Mouse (Mus musculus) intestine, embryonic 16.5 days (tissue): ENCODE results near the gene Slc38a8. TPM values are rescaled to one million over a fixed set of nuclear protein-coding genes. Genes with fewer than 3 reads are reported as not detected.
A peak's percentile ranks its signal among the peaks of the same experiment; 100 is the strongest.

Source experiments
- ATAC-seq: fragments of 200-750 bp; cut with Nextera tagmentation; 2 replicates; pipeline ENCODE4 v1.8.0; 2017; ENCODE audit warnings: moderate TSS enrichment, moderate library complexity
- H3K27ac ChIP-seq: fragments of 300-500 bp; sonication (generic); 2 replicates; pipeline ENCODE4 v1.5.1; 2014; ENCODE audit warnings: mild to moderate bottlenecking, low read length
- H3K27me3 ChIP-seq: fragments of 300-500 bp; sonication (generic); replicated peaks from 2 replicates; pipeline ENCODE4 v1.6.1; 2014; ENCODE audit warnings: low read length, control low read depth, mixed read lengths; ENCODE audit not compliant: control insufficient read depth, insufficient read depth
- H3K36me3 ChIP-seq: fragments of 300-500 bp; sonication (generic); 2 replicates; pipeline ENCODE4 v1.6.1; 2014; ENCODE audit warnings: low read length, control low read depth; ENCODE audit not compliant: control insufficient read depth, insufficient read depth
- H3K4me1 ChIP-seq: fragments of 300-500 bp; sonication (generic); 2 replicates; pipeline ENCODE4 v1.6.1; 2014; ENCODE audit warnings: low read length, control low read depth, mixed read lengths; ENCODE audit not compliant: control insufficient read depth, insufficient read depth
- H3K4me2 ChIP-seq: fragments of 300-500 bp; sonication (generic); 2 replicates; pipeline ENCODE4 v1.6.1; 2014; ENCODE audit warnings: low read depth, low read length, control low read depth
- H3K4me3 ChIP-seq: fragments of 300-500 bp; sonication (generic); 2 replicates; pipeline ENCODE4 v1.5.1; 2014; ENCODE audit warnings: mild to moderate bottlenecking, low read length
- H3K9ac ChIP-seq: fragments of 300-500 bp; sonication (generic); 2 replicates; pipeline ENCODE4 v1.6.1; 2014; ENCODE audit warnings: low read depth, low read length
- H3K9me3 ChIP-seq: fragments of 300-500 bp; sonication (generic); 2 replicates; pipeline ENCODE4 v1.6.1; 2016; ENCODE audit warnings: low read length, control low read depth; ENCODE audit not compliant: control insufficient read depth
- WGBS: fragments of 180-500 bp; shearing (Covaris S2); extraction: QIAGEN DNeasy Blood & Tissue Kit; methylation state at CpG from one replicate; pipeline ENCODE4 v1.1.7; 2014; 5-methylcytosine and 5-hydroxymethylcytosine counted together
- polyA plus RNA-seq: library from polyadenylated mRNA; unstranded; fragments of >200 nt; fragmentation: Nextera tagmentation; extraction: Ambion mirVana; gene quantifications from 2 replicates; pipeline ENCODE4 v1.2.1, GENCODE M21; 2015

The Slc38a8 gene
- polyA plus RNA-seq, 1 experiment from 2014 or later: 0.06 TPM

DNA sequence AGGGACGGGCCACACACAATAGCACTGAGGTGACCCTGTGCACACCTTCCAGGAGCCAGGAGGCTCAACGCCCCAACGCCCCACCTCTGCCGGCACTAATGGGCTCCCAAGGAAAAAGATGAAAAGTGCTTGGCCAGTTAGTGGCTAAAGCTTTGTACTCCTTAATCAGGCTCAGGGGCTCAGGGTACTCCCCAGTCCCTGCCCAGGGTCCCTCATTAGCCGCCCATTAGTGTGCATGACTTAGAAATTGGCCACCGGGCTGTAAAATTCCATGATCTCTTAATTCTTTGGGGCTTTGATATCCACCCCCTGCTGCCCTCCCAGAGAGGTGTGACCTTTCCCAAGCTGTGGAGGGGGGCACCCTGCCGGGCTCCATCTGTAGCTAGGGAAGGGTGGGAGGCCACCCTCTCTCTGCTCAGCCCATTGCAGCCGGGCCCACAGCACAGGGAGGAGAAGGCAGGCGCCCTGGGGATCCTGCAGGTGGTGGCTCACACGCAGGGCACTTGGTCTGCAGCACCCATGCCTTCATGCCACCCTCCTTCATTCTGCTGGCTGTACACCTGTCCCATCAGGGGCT, 1.8 kb upstream of the Slc38a8 start:
- no peaks in the 10 kb centered on the region; the same call in 1 of the 2 replicates for H3K27me3 ChIP-seq
- H3K36me3 ChIP-seq: 0 out of 2 replicates have a peak, but pooled peaks cover 2% of the 10 kb centered on the region
- no peak overlapping the region for H3K27ac ChIP-seq
- H3K9me3 ChIP-seq: no peaks in the 10 kb centered on the region
- no peak overlapping the region for H3K4me3 ChIP-seq
- WGBS: 40% methylated on average over 10 of the region's 10 CpGs
- H3K4me1 ChIP-seq: no peaks in the 10 kb centered on the region
- ATAC-seq: no peak
- H3K4me2 ChIP-seq: no peak overlapping the region
- no peak overlapping the region for H3K9ac ChIP-seq

DNA sequence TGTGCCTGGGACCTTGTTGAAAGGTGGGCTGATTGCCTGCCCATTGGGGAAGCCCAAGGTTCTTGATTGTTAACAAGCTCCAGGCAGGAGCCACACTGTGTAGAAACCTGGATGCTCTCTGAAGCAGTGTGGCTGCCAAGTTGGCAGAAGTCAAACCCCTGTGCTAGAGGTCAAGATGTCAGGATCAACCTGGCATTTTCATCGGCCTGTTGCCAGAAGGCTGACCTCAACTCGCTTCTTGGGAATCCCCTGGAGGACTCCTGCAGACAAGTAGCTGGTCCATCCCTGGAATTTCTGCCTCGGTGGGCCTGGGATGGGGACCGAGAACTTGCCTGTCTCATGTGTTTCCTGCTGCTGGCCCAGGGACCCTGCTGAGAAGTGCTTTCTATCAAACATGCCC, 613 bp upstream of the Slc38a8 start:
- ATAC-seq: no peak
- Histone ChIP-seq H3K4me2 (no peak overlapping the region), H3K4me1 (no peaks in the 10 kb centered on the region), H3K9ac (no peak overlapping the region), H3K9me3 (no peaks in the 10 kb centered on the region), H3K27me3 (no peaks in the 10 kb centered on the region; the same call in 1 of the 2 replicates), H3K36me3 (no peaks in the 10 kb centered on the region), H3K27ac (no peak overlapping the region), H3K4me3 (no peak overlapping the region)
- WGBS: 43% methylated on average over 4 of the region's 4 CpGs

DNA sequence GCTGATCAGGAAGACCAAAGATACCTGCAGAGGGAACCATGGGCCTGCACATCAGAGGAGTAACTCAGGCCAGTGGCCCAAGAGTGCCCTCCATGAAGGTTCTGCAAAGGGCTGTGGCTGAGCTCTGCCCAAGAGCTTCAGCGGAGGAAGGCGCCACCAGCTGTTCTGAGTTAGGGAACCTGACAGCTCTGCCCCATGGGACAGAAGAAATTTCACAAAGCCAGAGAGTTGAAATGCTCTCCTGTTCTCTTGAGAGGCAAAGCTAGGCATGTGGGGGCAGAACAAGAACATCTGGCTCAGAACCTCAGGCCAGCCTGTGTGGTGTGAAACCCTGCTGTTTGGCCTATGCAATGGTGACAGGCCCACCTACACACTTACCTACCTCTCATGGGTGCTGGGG, 1.7 kb downstream of the Slc38a8 start:
- H3K4me3 ChIP-seq: no peak overlapping the region
- no peak overlapping the region for H3K9ac ChIP-seq
- H3K4me2 ChIP-seq: no peak overlapping the region
- 94% methylated on average over 2 of the region's 2 CpGs for WGBS
- H3K27me3 ChIP-seq: no peaks in the 10 kb centered on the region; the same call in 1 of the 2 replicates
- H3K4me1 ChIP-seq: no peaks in the 10 kb centered on the region
- no peaks in the 10 kb centered on the region for H3K9me3 ChIP-seq
- H3K27ac ChIP-seq: no peak overlapping the region
- ATAC-seq: no peak
- H3K36me3 ChIP-seq: no peaks in the 10 kb centered on the region

DNA sequence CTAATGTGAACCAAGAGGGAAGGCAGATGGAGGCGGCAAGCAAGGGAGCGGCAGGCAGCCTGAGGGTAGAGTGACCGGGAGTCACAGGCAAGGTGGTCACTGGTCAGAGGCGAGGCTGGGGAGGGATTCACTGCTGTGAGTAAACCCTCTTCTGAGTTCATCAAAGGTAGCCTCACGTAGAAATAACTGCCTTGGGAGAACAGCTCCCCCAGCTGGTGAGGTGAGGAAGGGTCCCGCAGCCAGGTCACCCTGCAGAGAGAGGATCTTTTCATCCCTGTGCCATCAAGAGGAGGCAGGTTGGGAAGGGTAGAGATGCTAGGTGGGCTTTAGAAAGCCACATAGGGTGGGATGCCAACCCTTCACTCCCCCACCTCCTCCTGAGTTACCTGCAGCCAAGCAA, 4.7 kb downstream of the Slc38a8 start:
- Histone ChIP-seq H3K4me1 (no peaks in the 10 kb centered on the region), H3K36me3 (no peaks in the 10 kb centered on the region), H3K4me2 (no peak overlapping the region), H3K9ac (no peak overlapping the region), H3K27ac (no peak overlapping the region), H3K4me3 (no peak overlapping the region), H3K9me3 (no peaks in the 10 kb centered on the region), H3K27me3 (no peaks in the 10 kb centered on the region)
- 22% methylated on average over 6 of the region's 6 CpGs for WGBS
- ATAC-seq: 0 out of 2 replicates have a peak, but pooled peaks have one; percentile 36

DNA sequence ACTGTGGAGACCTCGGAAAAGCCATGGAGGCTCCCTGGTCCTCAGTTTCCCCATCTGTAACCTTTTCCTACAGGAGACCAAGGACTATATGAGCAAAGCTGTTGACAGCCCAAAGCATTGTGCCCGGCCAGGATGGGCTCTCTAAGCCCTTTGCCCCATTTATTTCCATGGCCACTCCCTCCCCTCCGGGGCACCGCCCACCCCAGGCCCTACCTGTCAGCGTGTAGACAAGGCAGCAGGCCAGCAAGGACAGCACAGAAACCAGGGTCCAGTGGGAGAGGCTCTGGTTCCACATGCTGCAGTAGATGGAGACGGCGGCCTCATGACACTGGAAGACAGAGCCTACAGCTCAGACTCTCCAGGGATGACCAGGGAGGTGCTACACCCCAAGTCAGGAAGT, 14.4 kb downstream of the Slc38a8 start:
- Histone ChIP-seq H3K4me2 (no peak overlapping the region), H3K4me3 (no peak overlapping the region), H3K27ac (no peak overlapping the region), H3K9me3 (no peaks in the 10 kb centered on the region), H3K9ac (no peak overlapping the region), H3K4me1 (peaks cover 16% of the 10 kb centered on the region; the same call in 1 of the 2 replicates), H3K36me3 (no peaks in the 10 kb centered on the region), H3K27me3 (no peaks in the 10 kb centered on the region)
- 0 out of 2 replicates have a peak, but pooled peaks have one; percentile 14 for ATAC-seq
- 57% methylated on average over 7 of the region's 7 CpGs for WGBS

DNA sequence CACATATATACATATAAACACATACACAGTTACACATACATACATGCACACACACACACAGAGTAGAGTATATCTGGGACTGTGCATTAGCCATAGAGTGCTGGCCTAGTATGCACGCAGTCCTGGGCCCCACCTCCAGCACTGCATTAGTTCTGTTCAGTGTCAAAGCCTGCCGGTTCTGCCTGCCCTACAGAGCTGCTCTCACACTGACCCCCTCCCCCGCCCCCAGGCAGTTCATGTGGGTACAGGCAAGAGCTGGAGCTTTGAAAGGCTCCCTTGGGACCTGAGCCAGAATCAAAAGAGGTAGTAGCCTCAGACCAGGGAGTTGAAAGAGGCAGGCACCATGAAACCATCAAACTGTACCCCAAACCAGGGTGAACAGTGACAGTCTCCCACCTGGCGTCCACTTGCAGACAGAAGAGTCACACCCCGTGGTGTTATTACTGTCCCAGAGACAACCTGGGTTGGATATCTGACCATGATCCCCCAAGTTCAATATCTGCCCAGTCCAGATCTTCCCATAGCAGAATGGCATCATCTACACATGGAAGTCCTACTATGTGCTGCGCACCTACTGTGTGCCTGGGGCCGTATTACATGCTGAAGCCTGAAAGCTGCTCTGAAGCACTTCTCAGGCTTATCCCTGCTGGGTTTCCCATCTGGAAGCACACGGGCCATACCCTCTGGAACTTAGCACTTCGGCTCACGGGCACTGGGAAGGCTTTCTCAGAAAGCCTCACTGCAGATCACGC, 17.2 kb downstream of the Slc38a8 start:
- WGBS: 77% methylated on average over 11 of the region's 11 CpGs
- H3K4me3 ChIP-seq: no peak overlapping the region
- no peaks in the 10 kb centered on the region for H3K36me3 ChIP-seq
- H3K4me2 ChIP-seq: no peak overlapping the region
- no peak overlapping the region for H3K27ac ChIP-seq
- H3K27me3 ChIP-seq: no peaks in the 10 kb centered on the region
- no peaks in the 10 kb centered on the region for H3K9me3 ChIP-seq
- H3K9ac ChIP-seq: no peak overlapping the region
- no peak for ATAC-seq
- H3K4me1 ChIP-seq: peaks cover 2% of the 10 kb centered on the region; the same call in 1 of the 2 replicates

DNA sequence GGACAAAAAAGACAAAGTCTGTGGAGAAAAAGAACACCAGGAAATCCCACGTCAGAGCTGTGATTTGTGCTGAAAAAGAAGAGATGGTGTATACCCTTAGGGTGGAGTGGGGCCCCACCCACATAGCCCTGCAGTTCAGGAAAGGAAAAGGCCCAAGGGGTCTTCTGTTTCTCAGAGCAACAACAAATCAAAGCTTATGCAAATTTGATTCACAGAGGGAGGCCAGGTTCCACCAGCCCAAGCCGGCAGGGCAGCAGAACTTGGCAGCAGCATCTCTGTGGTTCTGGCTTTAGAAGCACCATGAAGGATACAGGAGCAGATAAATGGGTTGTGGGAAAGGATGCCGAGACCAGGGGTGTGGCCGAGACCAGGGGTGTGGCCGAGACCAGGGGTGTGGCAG, 22.8 kb downstream of the Slc38a8 start:
- Histone ChIP-seq H3K27ac (no peak overlapping the region), H3K27me3 (no peaks in the 10 kb centered on the region)
- ATAC-seq: no peak

DNA sequence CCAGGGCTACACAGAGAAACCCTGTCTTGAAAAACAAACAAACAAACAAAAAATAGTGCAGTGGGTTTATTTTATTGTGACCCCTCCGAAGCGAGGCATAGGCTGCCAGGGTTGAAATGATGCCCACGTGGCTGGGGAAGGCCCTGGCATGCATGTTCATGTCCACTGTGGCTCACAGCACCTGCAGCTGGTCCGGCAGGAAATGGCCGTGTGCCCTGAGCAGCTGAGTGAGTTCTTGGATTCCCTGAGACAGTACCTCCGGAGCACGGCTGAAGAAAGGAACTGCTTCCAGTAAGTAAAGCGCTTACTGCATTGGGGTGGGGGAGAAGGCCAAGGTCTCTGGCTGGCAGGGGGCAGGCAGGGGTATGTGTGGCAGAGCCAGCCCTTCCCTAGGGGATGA, 33.4 kb downstream of the Slc38a8 start:
- Histone ChIP-seq H3K4me2 (no peak overlapping the region), H3K36me3 (no peaks in the 10 kb centered on the region), H3K27ac (no peak overlapping the region), H3K4me1 (peaks cover 9% of the 10 kb centered on the region; the same call in 1 of the 2 replicates), H3K9me3 (no peaks in the 10 kb centered on the region), H3K9ac (no peak overlapping the region), H3K27me3 (0 out of 2 replicates have a peak, but pooled peaks cover 6% of the 10 kb centered on the region), H3K4me3 (no peak overlapping the region)
- ATAC-seq: no peak
- 89% methylated on average over 8 of the region's 8 CpGs for WGBS

More for the DNA sequence above, 22.8 kb downstream of the Slc38a8 start:
- Histone ChIP-seq H3K9me3 (no peaks in the 10 kb centered on the region), H3K4me3 (no peak overlapping the region), H3K9ac (no peak overlapping the region), H3K4me2 (no peak overlapping the region), H3K4me1 (no peaks in the 10 kb centered on the region), H3K36me3 (no peaks in the 10 kb centered on the region)
- 33% methylated on average over 5 of the region's 5 CpGs for WGBS

DNA sequence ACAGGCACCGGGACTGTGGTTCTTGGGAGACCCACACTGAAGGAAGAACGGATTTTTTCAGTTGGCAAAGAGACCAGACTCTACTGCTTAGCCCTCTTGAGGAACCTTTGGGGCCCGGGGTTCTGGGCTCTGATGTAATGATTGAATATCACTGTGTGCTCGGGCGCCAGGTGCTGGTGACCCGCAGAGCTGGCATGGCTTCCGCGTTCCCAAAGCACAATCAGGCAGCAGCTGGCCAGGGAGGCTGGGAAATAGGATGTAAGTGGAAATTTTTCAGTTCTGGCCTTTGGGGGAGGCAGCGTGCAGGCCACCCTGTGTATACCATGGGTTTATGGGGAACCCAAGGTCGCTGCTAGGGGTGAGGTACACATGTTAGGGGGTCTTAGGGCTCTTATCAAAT, 34.7 kb downstream of the Slc38a8 start:
- no peak for ATAC-seq
- H3K36me3 ChIP-seq: no peaks in the 10 kb centered on the region
- H3K4me2 ChIP-seq: no peak overlapping the region
- H3K27me3 ChIP-seq: 0 out of 2 replicates have a peak, but pooled peaks cover 6% of the 10 kb centered on the region
- 66% methylated on average over 10 of the region's 10 CpGs for WGBS
- no peaks in the 10 kb centered on the region for H3K9me3 ChIP-seq
- H3K9ac ChIP-seq: no peak overlapping the region
- peaks cover 9% of the 10 kb centered on the region; the same call in 1 of the 2 replicates for H3K4me1 ChIP-seq
- H3K27ac ChIP-seq: no peak overlapping the region
- H3K4me3 ChIP-seq: no peak overlapping the region
